Mouse (Mus musculus) left cerebral cortex, adult 2 months (tissue): ENCODE data around the gene Cdk5r2. TPM values are rescaled to one million over a fixed set of nuclear protein-coding genes. Genes with fewer than 3 reads are reported as not detected.

Experiments used
- DNase-seq, 2 experiments: peaks; one replicate each; pipeline ENCODE4 v3.0.0; 2021 to 2022; ENCODE audit warnings: low spot score in 2 of 2, mixed read lengths in 1 of 2; ENCODE audit errors: extremely low spot score in 1 of 2
- H3K27ac ChIP-seq: fragments of 200-600 bp; 2 replicates; pipeline ENCODE4 v1.8.1; 2022
- H3K4me3 ChIP-seq: fragments of 200-600 bp; 2 replicates; pipeline ENCODE4 v1.8.1; 2022
- CTCF ChIP-seq: fragments of 200-600 bp; IDR thresholded peaks from 2 replicates; pipeline ENCODE4 v1.8.1; 2022; ENCODE audit warnings: antibody characterized with exemption, mild to moderate bottlenecking, moderate library complexity
- intact Hi-C: fragments of 180-260 bp; cut with DNase I; formaldehyde crosslinking; loops from one replicate; pipeline ENCODE4 v1.15.1; 2025
- microRNA-seq, 2 experiments: library from miRNA; unstranded; fragments of <30 nt; microRNA quantifications; one replicate each; pipeline ENCODE4 v1.2.0; 2021
- total RNA-seq, 2 experiments: library from RNA; stranded (reverse); gene quantifications; 2 replicates each; pipeline ENCODE4 v1.2.3; 2021

The Cdk5r2 gene
- total RNA-seq, 2 experiments from 2014 or later: 365 to 389 TPM

- TF ChIP-seq CTCF: no peak
- intact Hi-C loops: no loop called here
- no peak for DNase-seq
- Histone ChIP-seq H3K27ac (no peak overlapping the region), H3K4me3 (no peak overlapping the region)
Measured at GRCm38 (mm10) chr1:74898656-74899431, 44.1 kb downstream of the Cdk5r2 start.

GRCm38 (mm10) chr1:74900341-74901285 lies 45.9 kb downstream of the Cdk5r2 start:
- Histone ChIP-seq H3K4me3 (0 out of 2 replicates have a peak overlapping the region, but pooled peaks have one; percentile 13), H3K27ac (no peak overlapping the region)
- TF ChIP-seq CTCF: no peak
- intact Hi-C loops: no loop called here
- DNase-seq: no peak

- DNase-seq: peak in 1 of 2 experiments; percentile 66
- peak; percentile 65 for TF ChIP-seq CTCF
- Histone ChIP-seq H3K4me3 (no peak overlapping the region), H3K27ac (no peak overlapping the region)
- intact Hi-C loops: no loop called here
Measured at GRCm38 (mm10) chr1:74901686-74902085, 47.0 kb downstream of the Cdk5r2 start.

- DNase-seq: no peak
- H3K4me3 ChIP-seq: no peak overlapping the region
- no peak overlapping the region for H3K27ac ChIP-seq
- no peak for TF ChIP-seq CTCF
- intact Hi-C loops: no loop called here
Measured at GRCm38 (mm10) chr1:74902191-74902590, 47.5 kb downstream of the Cdk5r2 start.

Small RNA genes lying within 50 kb of the gene (microRNA-seq; reads per million reads assigned to microRNA genes)
- gene Mir375: 189 to 239 reads per million in 2 experiments

Other genes with a start within 250 kb of the Cdk5r2 start
- 10 to 100 TPM; 22.1 to 24.1 TPM for gene Ttll4, start 193.2 kb upstream of the Cdk5r2 start, total RNA-seq
- 1 to 10 TPM; 1.7 to 4.5 TPM for gene Cyp27a1, start 141.4 kb upstream of the Cdk5r2 start, total RNA-seq
- not detected for gene Prkag3, start 105.7 kb upstream of the Cdk5r2 start, total RNA-seq
- gene Wnt6, start 83.0 kb upstream of the Cdk5r2 start, total RNA-seq: 1 to 10 TPM; 2.1 to 4.7 TPM
- gene Wnt10a, start 63.4 kb upstream of the Cdk5r2 start, total RNA-seq: 10 to 100 TPM; 15.0 to 18.2 TPM
- gene Fev, start 30.5 kb downstream of the Cdk5r2 start, total RNA-seq: not detected
- gene Cryba2, start 38.2 kb downstream of the Cdk5r2 start, total RNA-seq: not detected
- gene Cfap65, start 80.7 kb downstream of the Cdk5r2 start, total RNA-seq: 1 to 10 TPM; 3.0 to 3.5 TPM
- gene Ihh, start 96.7 kb downstream of the Cdk5r2 start, total RNA-seq: under 1 TPM; 0.45 to 0.72 TPM